8 mouse cellular contexts compared by ENCODE assay signal in genomic region chr8:106210821-106211345, GRCm38 (mm10). TPM values are rescaled to one million over a fixed set of nuclear protein-coding genes. Genes with fewer than 3 reads are reported as not detected.
DNase-seq lines count a peak whose midpoint lies in the region; ATAC-seq lines count a peak whose summit lies in the region.

Gene Slc7a6os (minus strand): TSS chr8:106210935.
Gene Prmt7 (plus strand): TSS chr8:106210936.

- peak; percentile 99 for ATAC-seq in embryonic facial prominence, embryonic 14.5 days (ENCODE audit: low read depth)
- peak; percentile 99 for ATAC-seq in kidney, embryonic 14.5 days (ENCODE audit: low FRiP score, low TSS enrichment)
- peak; percentile 96 for ATAC-seq in limb, embryonic 15.5 days (ENCODE audit: insufficient number of reproducible peaks, low FRiP score, low TSS enrichment, low read depth)

- H3K27ac ChIP-seq in embryonic facial prominence, embryonic 14.5 days (replicated peaks; ENCODE audit: low read depth, low read length): peak within 1 kb of the TSS; percentile 95
- H3K27ac ChIP-seq in kidney, embryonic 14.5 days (ENCODE audit: low read depth, low read length): peak within 1 kb of the TSS; percentile 92
- H3K27ac ChIP-seq in limb, embryonic 15.5 days: peak within 1 kb of the TSS; percentile 91

- 0 out of 2 replicates have a peak, but pooled peaks cover 11% of the 10 kb centered on the region for H3K4me1 ChIP-seq in embryonic facial prominence, embryonic 14.5 days (ENCODE audit: control insufficient read depth, insufficient read depth, low read length)
- peaks cover 9% of the 10 kb centered on the region; the same call in 1 of the 2 replicates for H3K4me1 ChIP-seq in kidney, embryonic 14.5 days (ENCODE audit: control insufficient read depth, insufficient read depth, low read length)
- peaks cover 14% of the 10 kb centered on the region; the same call in 1 of the 2 replicates for H3K4me1 ChIP-seq in limb, embryonic 15.5 days

- DNase-seq in 3T3-L1 (ENCODE audit: low read depth, low spot score): peak; percentile 93
- DNase-seq in adrenal gland, postnatal 4 days (ENCODE audit: low spot score in 2 of 2): peak; percentile 89 to 94
- peak; percentile 98 for DNase-seq in embryonic facial prominence, embryonic 14.5 days (ENCODE audit: low spot score)
- DNase-seq in heart, adult 8-10 months (ENCODE audit: low spot score): peak; percentile 96
- peak; percentile 83 to 93 for DNase-seq in monocyte, adult 2 months (ENCODE audit: low read depth in 1 of 2, low spot score in 2 of 2)
- DNase-seq in spleen, postnatal 36 days (ENCODE audit: low spot score in 2 of 2): peak; percentile 94 to 95

- peak within 1 kb of the TSS; percentile 87 for H3K9ac ChIP-seq in embryonic facial prominence, embryonic 14.5 days (ENCODE audit: low read depth, low read length)
- H3K9ac ChIP-seq in kidney, embryonic 14.5 days (ENCODE audit: low read depth, low read length): peak within 1 kb of the TSS; percentile 92
- peak within 1 kb of the TSS; percentile 71 for H3K9ac ChIP-seq in limb, embryonic 15.5 days

- no peaks in the 10 kb centered on the region for H3K9me3 ChIP-seq in embryonic facial prominence, embryonic 14.5 days (ENCODE audit: control insufficient read depth, low read length)
- no peaks in the 10 kb centered on the region for H3K9me3 ChIP-seq in kidney, embryonic 14.5 days (ENCODE audit: control insufficient read depth, low read length)
- H3K9me3 ChIP-seq in limb, embryonic 15.5 days: no peaks in the 10 kb centered on the region

- no peaks in the 10 kb centered on the region for H3K27me3 ChIP-seq in embryonic facial prominence, embryonic 14.5 days (replicated peaks; ENCODE audit: control insufficient read depth, insufficient read depth, low read length)
- H3K27me3 ChIP-seq in kidney, embryonic 14.5 days (ENCODE audit: control insufficient read depth, insufficient read depth, low read length): no peaks in the 10 kb centered on the region
- H3K27me3 ChIP-seq in limb, embryonic 15.5 days: no peaks in the 10 kb centered on the region

- WGBS in embryonic facial prominence, embryonic 14.5 days: under 1% methylated on average over 44 of the region's 52 CpGs
- WGBS in kidney, embryonic 14.5 days: under 1% methylated on average over 52 of the region's 52 CpGs
- WGBS in limb, embryonic 15.5 days: under 1% methylated on average over 52 of the region's 52 CpGs

- H3K4me2 ChIP-seq in embryonic facial prominence, embryonic 14.5 days (ENCODE audit: low read depth, low read length): peak within 1 kb of the TSS; percentile 74
- peak within 1 kb of the TSS; percentile 68 for H3K4me2 ChIP-seq in kidney, embryonic 14.5 days (replicated peaks; ENCODE audit: low read depth, low read length)
- H3K4me2 ChIP-seq in limb, embryonic 15.5 days: peak within 1 kb of the TSS; percentile 63

- peaks cover 54% of the 10 kb centered on the region for H3K36me3 ChIP-seq in embryonic facial prominence, embryonic 14.5 days (ENCODE audit: control insufficient read depth, insufficient read depth, low read length)
- peaks cover 36% of the 10 kb centered on the region for H3K36me3 ChIP-seq in kidney, embryonic 14.5 days (ENCODE audit: control insufficient read depth, insufficient read depth, low read length)
- H3K36me3 ChIP-seq in limb, embryonic 15.5 days: peaks cover 40% of the 10 kb centered on the region

- H3K4me3 ChIP-seq in embryonic facial prominence, embryonic 14.5 days (ENCODE audit: low read depth, low read length): peak within 1 kb of the TSS; percentile 79
- H3K4me3 ChIP-seq in kidney, embryonic 14.5 days (ENCODE audit: low read length): peak within 1 kb of the TSS; percentile 94
- peak within 1 kb of the TSS; percentile 59 for H3K4me3 ChIP-seq in limb, embryonic 15.5 days

RNA-seq across cellular contexts. Expression of gene Slc7a6os, which starts in this region (rescaled TPM):
- total RNA-seq in adrenal gland, postnatal 4 days (2021): 10 to 100 TPM; 34.1 to 38.0 TPM
- 29.4 and 31.5 TPM in 2 replicates for polyA plus RNA-seq in embryonic facial prominence, embryonic 14.5 days (2014; fragmentation: Nextera tagmentation; extraction: Ambion mirVana)
- 10 to 100 TPM in 2 of 4 experiments, 1 to 10 TPM in 2; 8.2 to 11.5 (median 10.0) TPM for total RNA-seq in heart, adult 8-10 months (2022)
- polyA plus RNA-seq in kidney, embryonic 14.5 days (2014; fragmentation: Nextera tagmentation; extraction: Ambion mirVana): 40.8 and 44.7 TPM in 2 replicates
- polyA plus RNA-seq in limb, embryonic 15.5 days (2015; fragmentation: Nextera tagmentation; extraction: Ambion mirVana): 31.7 TPM in 2 replicates

RNA-seq across cellular contexts. Expression of gene Prmt7, which starts in this region (rescaled TPM):
- total RNA-seq in adrenal gland, postnatal 4 days (2021): 10 to 100 TPM; 28.2 to 29.8 TPM
- polyA plus RNA-seq in embryonic facial prominence, embryonic 14.5 days (2014; fragmentation: Nextera tagmentation; extraction: Ambion mirVana): 38.7 and 47.6 TPM in 2 replicates
- total RNA-seq in heart, adult 8-10 months (2022): 10 to 100 TPM; 26.7 to 27.7 (median 26.9) TPM
- 39.9 and 59.1 TPM in 2 replicates for polyA plus RNA-seq in kidney, embryonic 14.5 days (2014; fragmentation: Nextera tagmentation; extraction: Ambion mirVana)
- polyA plus RNA-seq in limb, embryonic 15.5 days (2015; fragmentation: Nextera tagmentation; extraction: Ambion mirVana): 42.5 and 43.0 TPM in 2 replicates

Comparison
In these comparisons a context has a peak if more than half of its experiments do, and no peak if none do; other contexts are left out.
1. Peak in every context shown above with its lines: DNase-seq, ATAC-seq, H3K4me3 ChIP-seq and H3K27ac ChIP-seq.